Mouse (Mus musculus) kidney, adult 2 months (tissue): ENCODE data around the gene Chst8. TPM values are rescaled to one million over a fixed set of nuclear protein-coding genes. Genes with fewer than 3 reads are reported as not detected.

ENCODE experiments used
- DNase-seq: peaks from one replicate; pipeline ENCODE4 v3.0.0; 2021
- H3K27ac ChIP-seq: fragments of 200-500 bp; 2 replicates; pipeline ENCODE4 v1.5.1; 2012; ENCODE audit warnings: low read depth, low read length, control low read depth, inconsistent platforms; ENCODE audit not compliant: insufficient read depth
- H3K27me3 ChIP-seq: fragments of 200-500 bp; replicated peaks from 2 replicates; pipeline ENCODE4 v1.6.1; 2012; ENCODE audit warnings: mild to moderate bottlenecking, moderate library complexity, low read length, inconsistent platforms; ENCODE audit not compliant: control insufficient read depth, insufficient read depth
- H3K36me3 ChIP-seq: fragments of 200-500 bp; 2 replicates; pipeline ENCODE4 v1.6.1; 2012; ENCODE audit warnings: mild to moderate bottlenecking, moderate library complexity, low read length, inconsistent platforms; ENCODE audit not compliant: control insufficient read depth, insufficient read depth
- H3K4me1 ChIP-seq: fragments of 200-500 bp; 2 replicates; pipeline ENCODE4 v1.6.1; 2011; ENCODE audit warnings: low read length; ENCODE audit not compliant: control insufficient read depth, insufficient read depth
- H3K4me3 ChIP-seq: fragments of 200-500 bp; 2 replicates; pipeline ENCODE4 v1.5.1; 2011; ENCODE audit warnings: mild to moderate bottlenecking, low read depth, low read length, control low read depth; ENCODE audit not compliant: insufficient read depth
- CTCF ChIP-seq: fragments of 200-500 bp; conservative IDR thresholded peaks from 2 replicates; pipeline ENCODE4 v1.5.1; 2011; ENCODE audit warnings: low read depth, mild to moderate bottlenecking, control low read depth, low read length, moderate library complexity, mixed read lengths; ENCODE audit not compliant: insufficient read depth, insufficient read length
- POLR2A ChIP-seq: fragments of 200-500 bp; IDR thresholded peaks from one replicate; pipeline ENCODE4 v1.6.1; 2011; ENCODE audit warnings: low read depth, low read length, control low read depth
- WGBS: fragments of 180-500 bp; shearing (Covaris S2); methylation state at CpG from one replicate; pipeline ENCODE4 v1.1.7; 2018; 5-methylcytosine and 5-hydroxymethylcytosine counted together
- polyA plus RNA-seq: library from polyadenylated mRNA; depleted of rRNA; stranded (reverse); fragments of >200 nt; gene quantifications from 2 replicates; pipeline ENCODE4 v1.2.3, GENCODE M21; 2012

The Chst8 gene
- polyA plus RNA-seq, 1 experiment = 8.3 TPM

DNA sequence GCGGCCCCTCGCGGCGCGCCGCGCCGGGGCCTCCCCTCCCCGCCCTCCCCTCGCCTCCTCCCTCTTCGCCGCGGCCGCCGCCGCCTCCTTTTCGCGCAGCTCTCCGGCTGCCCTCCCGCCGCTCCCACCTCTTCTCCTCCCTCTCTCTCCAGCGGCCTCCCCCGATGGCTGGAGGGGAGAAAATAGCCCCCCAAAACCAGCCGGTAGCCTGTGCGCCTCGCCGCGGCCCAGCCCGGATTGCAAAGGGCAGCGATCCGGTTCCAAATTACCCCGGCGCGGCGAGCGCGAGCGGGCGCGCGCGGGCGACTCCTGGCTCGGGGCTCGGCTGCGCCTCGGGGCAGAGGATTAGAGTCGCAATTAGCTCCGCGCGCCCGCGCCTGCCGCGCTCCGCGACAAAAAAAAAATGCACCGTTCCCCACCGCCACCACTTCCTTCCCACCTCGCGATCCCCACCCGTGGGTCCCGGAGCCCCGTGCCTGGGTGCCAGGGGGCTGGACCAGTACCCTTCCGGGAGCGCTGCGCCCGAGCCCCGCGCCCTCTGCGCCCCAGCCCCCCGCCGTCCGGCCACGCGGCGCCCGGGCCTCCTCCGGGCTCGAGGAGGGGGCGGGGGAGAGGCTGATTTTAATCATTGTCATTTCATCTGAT lies 157.9 kb downstream of the Chst8 start:
- Histone ChIP-seq H3K36me3 (no peaks in the 10 kb centered on the region), H3K27ac (peak overlapping the region; percentile 88), H3K4me3 (peak overlapping the region; percentile 93), H3K4me1 (peaks cover 4% of the 10 kb centered on the region; the same call in 1 of the 2 replicates), H3K27me3 (no peaks in the 10 kb centered on the region)
- DNase-seq = peak; percentile 73
- TF ChIP-seq CTCF (no peak), POLR2A (no peak)
- WGBS = 1% methylated on average over 70 of the region's 81 CpGs

DNA sequence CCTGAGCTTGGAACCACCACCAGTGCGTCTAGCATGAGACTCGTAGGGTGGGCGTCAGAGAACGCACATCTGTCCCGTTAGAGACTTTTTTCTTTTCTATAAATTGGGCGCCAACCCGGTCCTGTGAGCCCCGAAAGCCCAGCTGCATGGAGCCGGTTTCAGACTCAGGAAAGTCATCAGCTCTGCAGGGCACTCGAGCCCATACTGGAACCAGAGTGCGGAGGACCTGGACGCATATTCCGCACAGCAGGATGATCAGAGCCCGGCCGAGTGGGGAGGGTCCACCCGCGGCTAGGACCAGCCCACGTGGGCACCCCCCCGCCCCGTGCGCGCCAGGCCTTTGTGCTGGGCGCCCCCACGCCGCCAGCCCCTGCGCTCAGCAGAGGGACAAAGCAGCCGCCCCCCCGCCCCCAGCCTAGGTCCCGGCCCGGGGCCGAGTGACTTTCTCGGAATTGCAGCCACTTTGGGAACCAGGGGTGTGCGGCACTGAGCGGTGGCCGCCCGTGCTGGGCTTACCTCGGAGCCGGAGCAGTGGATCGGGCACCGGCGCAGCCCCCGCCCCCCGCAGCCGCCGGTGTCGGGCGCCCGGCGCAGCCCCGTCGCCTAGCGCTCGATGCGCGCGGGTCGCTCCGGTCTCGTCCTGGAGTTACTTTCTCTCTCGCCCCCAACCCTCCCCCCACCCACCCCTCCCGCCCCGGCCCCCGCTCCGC lies 158.6 kb downstream of the Chst8 start:
- TF ChIP-seq POLR2A (no peak), CTCF (no peak)
- 1% methylated on average over 62 of the region's 64 CpGs for WGBS
- Histone ChIP-seq H3K27ac (no peak overlapping the region), H3K27me3 (no peaks in the 10 kb centered on the region), H3K4me1 (no peaks in the 10 kb centered on the region), H3K36me3 (no peaks in the 10 kb centered on the region), H3K4me3 (peak overlapping the region; percentile 93)
- DNase-seq = peak; percentile 35

DNA sequence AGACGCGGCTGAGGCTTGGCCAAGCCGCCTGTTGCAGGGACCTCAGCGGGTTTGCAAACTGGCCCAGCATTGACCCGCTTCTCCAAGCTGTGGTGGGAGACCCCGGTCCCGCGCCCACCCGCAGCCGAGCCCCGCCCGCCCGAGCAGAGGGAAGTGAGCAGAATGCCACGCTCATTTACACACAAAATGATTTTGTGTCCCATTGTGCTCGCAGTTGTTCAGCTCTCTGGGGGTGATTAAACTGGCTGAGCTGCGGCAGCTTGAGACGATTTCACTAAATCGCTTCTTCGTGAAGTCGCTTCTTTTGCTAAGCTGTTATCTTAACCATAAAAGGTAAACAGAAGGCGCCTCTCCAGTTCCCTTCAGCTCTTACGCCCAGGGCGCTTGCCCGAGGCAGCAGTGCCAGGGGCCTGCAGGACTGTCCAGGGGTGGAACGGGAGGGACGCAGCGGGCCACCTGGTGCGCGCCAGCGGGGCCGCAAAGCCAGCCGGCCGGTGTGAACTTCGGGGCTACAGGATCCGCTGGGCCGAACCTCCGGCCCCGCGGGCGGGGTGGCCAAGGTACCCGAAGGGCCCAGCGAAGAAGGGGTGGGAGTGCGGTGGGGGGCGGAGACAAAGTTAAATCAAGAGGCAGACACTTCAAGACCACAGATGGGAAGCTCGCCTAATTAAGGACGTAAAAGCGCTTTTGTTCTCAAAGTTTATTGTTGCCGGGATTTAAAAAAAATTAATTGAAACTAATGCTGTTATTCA lies 159.6 kb downstream of the Chst8 start:
- Histone ChIP-seq H3K36me3 (no peaks in the 10 kb centered on the region), H3K27me3 (no peaks in the 10 kb centered on the region), H3K27ac (no peak overlapping the region), H3K4me1 (no peaks in the 10 kb centered on the region), H3K4me3 (peak overlapping the region; percentile 93)
- 17% methylated on average over 48 of the region's 48 CpGs for WGBS
- TF ChIP-seq CTCF = no peak
- no peak for TF ChIP-seq POLR2A
- peak; percentile 38 for DNase-seq

DNA sequence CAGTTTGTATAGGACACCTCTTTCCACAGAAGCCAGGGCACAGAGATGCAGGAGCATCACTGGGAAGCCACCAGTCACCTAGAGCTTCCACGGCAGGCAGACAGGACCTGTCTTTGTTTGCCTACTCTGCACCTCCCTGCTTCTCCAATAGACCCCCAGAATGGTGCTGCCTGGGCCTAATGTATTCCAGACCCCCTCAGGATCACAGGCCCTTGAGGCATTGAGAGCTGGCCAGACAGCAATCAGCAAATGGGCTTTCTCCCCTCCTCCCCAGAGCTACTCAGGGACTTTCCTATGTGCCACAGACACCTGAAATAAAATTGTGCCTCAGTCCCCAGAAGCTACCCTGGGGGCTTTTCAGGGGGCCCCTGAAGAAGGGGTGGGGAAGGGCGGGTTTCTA lies 161.1 kb downstream of the Chst8 start:
- no peak for DNase-seq
- H3K27ac ChIP-seq = no peak overlapping the region
- no peak overlapping the region for H3K4me3 ChIP-seq
- peaks cover 9% of the 10 kb centered on the region for H3K4me1 ChIP-seq
- no peaks in the 10 kb centered on the region for H3K36me3 ChIP-seq
- H3K27me3 ChIP-seq = no peaks in the 10 kb centered on the region
- TF ChIP-seq POLR2A (no peak), CTCF (no peak)
- 96% methylated on average over 2 of the region's 2 CpGs for WGBS

DNA sequence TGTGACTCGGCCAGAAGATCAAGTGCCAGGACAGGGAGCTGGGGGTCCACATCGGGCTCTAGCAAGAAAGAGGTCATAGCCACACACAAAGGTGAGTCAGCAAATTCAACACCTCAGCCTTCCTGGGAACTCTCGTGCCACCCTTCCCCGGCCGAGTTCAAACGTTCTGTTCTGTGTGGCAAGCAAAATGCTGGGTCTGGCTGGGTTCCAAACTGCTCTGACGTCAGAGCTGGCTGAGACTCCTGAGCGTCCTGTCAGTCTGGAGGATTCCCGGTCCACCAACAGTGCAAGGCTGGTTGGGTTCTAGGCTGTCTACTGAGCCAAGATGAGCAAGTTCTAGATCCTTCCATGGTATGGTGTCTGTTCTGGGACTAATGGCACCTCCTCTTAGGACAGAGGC lies 165.5 kb downstream of the Chst8 start:
- Histone ChIP-seq H3K27ac (no peak overlapping the region), H3K27me3 (no peaks in the 10 kb centered on the region), H3K4me1 (peaks cover 9% of the 10 kb centered on the region), H3K4me3 (no peak overlapping the region), H3K36me3 (no peaks in the 10 kb centered on the region)
- peak; percentile 96 for DNase-seq
- TF ChIP-seq POLR2A (no peak), CTCF (no peak)
- WGBS = 18% methylated on average over 9 of the region's 9 CpGs

DNA sequence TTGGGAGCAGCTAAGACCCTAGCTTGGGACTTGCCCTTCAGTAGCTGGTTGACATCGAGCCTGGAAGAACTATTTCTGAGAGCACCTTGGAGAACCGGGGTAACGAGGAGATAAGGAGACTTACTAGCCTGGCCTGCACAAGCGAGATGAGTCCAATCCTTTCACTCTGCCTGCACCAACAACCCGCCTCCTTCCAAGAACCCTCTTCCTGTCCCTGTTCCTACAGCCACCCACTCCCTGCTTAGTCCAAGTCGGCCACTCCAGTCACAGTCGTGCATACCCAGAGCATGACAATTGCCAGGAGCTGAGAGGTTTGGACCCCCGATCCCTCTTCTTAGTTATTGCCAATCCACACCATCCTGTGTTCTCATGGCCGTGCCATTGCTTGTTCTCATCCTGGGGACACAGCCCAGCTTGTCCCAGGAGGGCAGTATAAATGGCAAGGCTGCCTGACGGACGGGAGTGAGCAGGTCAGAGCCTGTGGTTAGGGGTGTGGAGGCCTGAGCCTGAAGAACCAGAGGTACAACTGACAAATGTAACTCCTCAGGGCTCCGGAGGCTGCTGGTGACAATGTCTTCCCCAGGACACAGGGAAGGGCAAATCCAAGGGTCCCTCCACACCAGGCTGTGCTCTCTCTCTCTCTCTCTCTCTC lies 166.2 kb downstream of the Chst8 start:
- H3K4me1 ChIP-seq = peaks cover 9% of the 10 kb centered on the region
- H3K27ac ChIP-seq = no peak overlapping the region
- TF ChIP-seq POLR2A (no peak), CTCF (no peak)
- H3K4me3 ChIP-seq = no peak overlapping the region
- DNase-seq = no peak
- no peaks in the 10 kb centered on the region for H3K27me3 ChIP-seq
- WGBS = 85% methylated on average over 12 of the region's 12 CpGs
- H3K36me3 ChIP-seq = no peaks in the 10 kb centered on the region

DNA sequence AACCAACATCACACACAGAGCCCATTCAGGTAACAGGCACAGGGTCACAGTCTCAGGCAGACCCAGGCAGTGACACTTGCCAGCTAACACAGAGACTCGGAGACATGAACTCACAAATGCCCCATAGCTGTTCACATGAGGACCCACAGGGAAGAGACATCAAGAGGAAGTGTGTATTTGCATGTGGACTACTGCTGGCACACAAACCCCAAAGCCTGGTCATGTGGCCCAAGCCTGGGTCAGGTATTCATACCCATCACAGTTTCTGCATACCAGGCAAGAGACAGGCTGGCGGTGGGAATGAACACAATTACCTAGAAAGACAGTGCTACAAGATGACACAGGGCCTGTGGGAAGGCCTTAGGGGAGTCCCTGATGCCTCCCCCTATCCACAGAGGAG lies 166.9 kb downstream of the Chst8 start:
- Histone ChIP-seq H3K27ac (no peak overlapping the region), H3K27me3 (no peaks in the 10 kb centered on the region), H3K4me3 (no peak overlapping the region), H3K36me3 (no peaks in the 10 kb centered on the region), H3K4me1 (peaks cover 9% of the 10 kb centered on the region)
- no peak for DNase-seq
- TF ChIP-seq POLR2A (no peak), CTCF (no peak)
- 89% methylated on average over 2 of the region's 2 CpGs for WGBS
